Mouse (Mus musculus): Measurements from ENCODE around the gene Gm20388.

DNA sequence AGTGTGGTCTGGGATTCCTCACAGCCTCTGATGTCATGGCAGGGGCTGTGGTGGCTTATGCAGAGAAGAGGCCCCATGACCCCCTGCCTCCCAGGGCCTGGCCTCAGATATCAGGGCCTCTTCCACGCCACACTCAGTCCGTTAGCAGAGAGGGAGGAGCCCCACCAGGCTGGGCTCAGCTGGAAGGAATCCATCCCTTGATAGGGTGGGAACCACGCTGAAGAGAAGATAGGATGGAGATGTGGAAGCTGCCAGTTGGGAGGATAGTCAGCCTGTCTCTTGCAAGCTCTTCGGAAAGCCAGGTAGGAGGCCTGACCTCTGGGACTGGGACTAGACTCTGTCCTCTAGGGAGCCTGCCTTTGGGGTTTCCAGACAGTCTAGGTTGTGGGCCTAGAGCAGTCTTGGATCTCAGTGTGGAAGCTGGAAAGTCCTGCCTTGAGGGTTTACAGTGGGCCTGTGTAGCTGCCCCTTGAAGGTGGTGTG lies 587.7 kb downstream of the Gm20388 start:
- TF ChIP-seq CTCF (IDR thresholded peaks at IDR 0.05; ENCODE audit: low read depth, low read length) (no peak), GATA1 (IDR thresholded peaks at IDR 0.05; ENCODE audit: borderline replicate concordance, low read length) (no peak), TAL1 (conservative IDR thresholded peaks at IDR 0.05; ENCODE audit: low read depth, low read length) (no peak), GATA2 (IDR thresholded peaks at IDR 0.05; ENCODE audit: borderline replicate concordance, low read depth, low read length) (no peak), POLR2AphosphoS5 (IDR thresholded peaks at IDR 0.05; ENCODE audit: insufficient replicate concordance, low read depth, low read length) (no peak)

Data from G1E (cell line).